Mouse (Mus musculus) liver, embryonic 16.5 days (tissue): ENCODE data around the gene Sfmbt1. TPM values are rescaled to one million over a fixed set of nuclear protein-coding genes. Genes with fewer than 3 reads are reported as not detected.

Source experiments
- ATAC-seq: fragments of 200-750 bp; cut with Nextera tagmentation; 2 replicates; pipeline ENCODE4 v1.8.0; 2017; ENCODE audit warnings: low read depth, mild to moderate bottlenecking, moderate number of reproducible peaks, moderate library complexity
- H3K27ac ChIP-seq: fragments of 300-500 bp; sonication (generic); 2 replicates; pipeline ENCODE4 v1.5.1; 2014; ENCODE audit warnings: mild to moderate bottlenecking, low read length
- H3K27me3 ChIP-seq: fragments of 300-500 bp; sonication (generic); 2 replicates; pipeline ENCODE4 v1.6.1; 2014; ENCODE audit warnings: low read depth, low read length, mixed read lengths; ENCODE audit not compliant: control insufficient read depth, insufficient read depth
- H3K36me3 ChIP-seq: fragments of 300-500 bp; sonication (generic); 2 replicates; pipeline ENCODE4 v1.6.1; 2014; ENCODE audit warnings: mild to moderate bottlenecking; ENCODE audit not compliant: control insufficient read depth, insufficient read depth
- H3K4me1 ChIP-seq: fragments of 300-500 bp; sonication (generic); 2 replicates; pipeline ENCODE4 v1.6.1; 2014; ENCODE audit warnings: low read depth, low read length, mixed read lengths; ENCODE audit not compliant: control insufficient read depth
- H3K4me2 ChIP-seq: fragments of 300-500 bp; sonication (generic); 2 replicates; pipeline ENCODE4 v1.6.1; 2014; ENCODE audit warnings: low read depth, low read length, mixed read lengths
- H3K4me3 ChIP-seq: fragments of 300-500 bp; sonication (generic); 2 replicates; pipeline ENCODE4 v1.5.1; 2014; ENCODE audit warnings: low read depth, mild to moderate bottlenecking, low read length
- H3K9ac ChIP-seq: fragments of 300-500 bp; sonication (generic); 2 replicates; pipeline ENCODE4 v1.6.1; 2014; ENCODE audit warnings: low read depth, low read length
- H3K9me3 ChIP-seq: fragments of 300-500 bp; sonication (generic); replicated peaks from 2 replicates; pipeline ENCODE4 v1.6.1; 2016; ENCODE audit warnings: low read length; ENCODE audit not compliant: control insufficient read depth
- WGBS: fragments of 180-500 bp; shearing (Covaris S2); extraction: QIAGEN DNeasy Blood & Tissue Kit; methylation state at CpG from one replicate; pipeline ENCODE4 v1.1.7; 2014; ENCODE audit not compliant: insufficient replicate concordance; 5-methylcytosine and 5-hydroxymethylcytosine counted together
- polyA plus RNA-seq: library from polyadenylated mRNA; unstranded; fragments of >200 nt; fragmentation: Nextera tagmentation; extraction: Ambion mirVana; gene quantifications from 2 replicates; pipeline ENCODE4 v1.2.1, GENCODE M21; 2015

Gene Sfmbt1
- polyA plus RNA-seq, 1 experiment from 2014 or later: 11.0 TPM

- no peaks in the 10 kb centered on the region for H3K27me3 ChIP-seq
- peak overlapping the region; percentile 84 for H3K4me2 ChIP-seq
- no peak overlapping the region for H3K27ac ChIP-seq
- H3K36me3 ChIP-seq: no peaks in the 10 kb centered on the region
- ATAC-seq: no peak
- H3K9me3 ChIP-seq: no peaks in the 10 kb centered on the region
- peak overlapping the region; percentile 83 for H3K9ac ChIP-seq
- H3K4me3 ChIP-seq: peak overlapping the region; percentile 88
- WGBS: 14% methylated on average over 17 of the region's 17 CpGs
- H3K4me1 ChIP-seq: peaks cover 53% of the 10 kb centered on the region
Observed at GRCm38 (mm10) chr14:30826174-30827140, 111.8 kb downstream of the Sfmbt1 start.

- ATAC-seq: no peak
- H3K36me3 ChIP-seq: no peaks in the 10 kb centered on the region
- H3K27ac ChIP-seq: 0 out of 2 replicates have a peak overlapping the region, but pooled peaks have one; percentile 12
- WGBS: 56% methylated on average over 4 of the region's 4 CpGs
- no peak overlapping the region for H3K4me3 ChIP-seq
- no peak overlapping the region for H3K9ac ChIP-seq
- no peaks in the 10 kb centered on the region for H3K27me3 ChIP-seq
- no peak overlapping the region for H3K4me2 ChIP-seq
- H3K9me3 ChIP-seq: no peaks in the 10 kb centered on the region
- peaks cover 59% of the 10 kb centered on the region for H3K4me1 ChIP-seq
Observed at GRCm38 (mm10) chr14:30827480-30827879, 112.8 kb downstream of the Sfmbt1 start.

- WGBS: 74% methylated on average over 4 of the region's 4 CpGs
Observed at GRCm38 (mm10) chr14:30828077-30828476, 113.4 kb downstream of the Sfmbt1 start.

GRCm38 (mm10) chr14:30828635-30829460 lies 114.2 kb downstream of the Sfmbt1 start:
- 35% methylated on average over 11 of the region's 11 CpGs for WGBS
- peak; percentile 48 for ATAC-seq
- H3K36me3 ChIP-seq: no peaks in the 10 kb centered on the region
- no peaks in the 10 kb centered on the region for H3K27me3 ChIP-seq
- H3K9me3 ChIP-seq: no peaks in the 10 kb centered on the region
- H3K4me2 ChIP-seq: peak overlapping the region; percentile 4; the same call in 1 of the 2 replicates
- H3K4me1 ChIP-seq: peaks cover 59% of the 10 kb centered on the region
- peak overlapping the region; percentile 4; the same call in 1 of the 2 replicates for H3K9ac ChIP-seq
- no peak overlapping the region for H3K4me3 ChIP-seq
- peak overlapping the region; percentile 62 for H3K27ac ChIP-seq

More at GRCm38 (mm10) chr14:30828077-30828476, 113.4 kb downstream of the Sfmbt1 start:
- Histone ChIP-seq H3K27me3 (no peaks in the 10 kb centered on the region), H3K36me3 (no peaks in the 10 kb centered on the region), H3K27ac (peak overlapping the region; percentile 62; the same call in 1 of the 2 replicates), H3K4me1 (peaks cover 59% of the 10 kb centered on the region), H3K9me3 (no peaks in the 10 kb centered on the region), H3K4me3 (no peak overlapping the region), H3K4me2 (no peak overlapping the region), H3K9ac (no peak overlapping the region)
- no peak for ATAC-seq

- H3K4me1 ChIP-seq: no peaks in the 10 kb centered on the region
- WGBS: 68% methylated on average over 14 of the region's 14 CpGs
- H3K4me2 ChIP-seq: no peak overlapping the region
- no peak overlapping the region for H3K27ac ChIP-seq
- no peaks in the 10 kb centered on the region for H3K9me3 ChIP-seq
- H3K36me3 ChIP-seq: no peaks in the 10 kb centered on the region
- ATAC-seq: no peak
- H3K4me3 ChIP-seq: no peak overlapping the region
- H3K9ac ChIP-seq: no peak overlapping the region
- no peaks in the 10 kb centered on the region for H3K27me3 ChIP-seq
Observed at GRCm38 (mm10) chr14:30837416-30837996, 122.9 kb downstream of the Sfmbt1 start.

GRCm38 (mm10) chr14:30843701-30844100 lies 129.1 kb downstream of the Sfmbt1 start:
- no peak for ATAC-seq
- 59% methylated on average over 3 of the region's 3 CpGs for WGBS
- Histone ChIP-seq H3K36me3 (no peaks in the 10 kb centered on the region), H3K4me1 (no peaks in the 10 kb centered on the region), H3K9ac (no peak overlapping the region), H3K27ac (no peak overlapping the region), H3K4me2 (no peak overlapping the region), H3K4me3 (no peak overlapping the region), H3K27me3 (no peaks in the 10 kb centered on the region), H3K9me3 (no peaks in the 10 kb centered on the region)

- no peak overlapping the region for H3K4me3 ChIP-seq
- H3K9me3 ChIP-seq: no peaks in the 10 kb centered on the region
- H3K4me2 ChIP-seq: no peak overlapping the region
- no peaks in the 10 kb centered on the region; the same call in 1 of the 2 replicates for H3K4me1 ChIP-seq
- peak; percentile 71 for ATAC-seq
- no peaks in the 10 kb centered on the region for H3K36me3 ChIP-seq
- H3K27me3 ChIP-seq: no peaks in the 10 kb centered on the region
- WGBS: 77% methylated on average over 5 of the region's 5 CpGs
- H3K9ac ChIP-seq: no peak overlapping the region
- H3K27ac ChIP-seq: no peak overlapping the region
Observed at GRCm38 (mm10) chr14:30850504-30850903, 135.9 kb downstream of the Sfmbt1 start.

- Histone ChIP-seq H3K27me3 (no peaks in the 10 kb centered on the region), H3K9me3 (no peaks in the 10 kb centered on the region), H3K4me2 (no peak overlapping the region), H3K4me1 (no peaks in the 10 kb centered on the region; the same call in 1 of the 2 replicates), H3K4me3 (no peak overlapping the region), H3K27ac (no peak overlapping the region), H3K36me3 (no peaks in the 10 kb centered on the region), H3K9ac (no peak overlapping the region)
- 74% methylated on average over 5 of the region's 5 CpGs for WGBS
- ATAC-seq: no peak
Observed at GRCm38 (mm10) chr14:30852325-30852724, 137.7 kb downstream of the Sfmbt1 start.
